Mouse (Mus musculus): ENCODE measurements around the gene Bfsp2. TPM values are rescaled to one million over a fixed set of nuclear protein-coding genes. Genes with fewer than 3 reads are reported as not detected.

Gene Bfsp2
- polyA plus RNA-seq (2017; shearing (Covaris generic)) = 0.63 TPM

GRCm38 (mm10) chr9:103480044-103480576 is at the start of gene Bfsp2:
Bfsp2 (minus strand) TSS chr9:103480420.

Other genes with a start within 250 kb of the Bfsp2 start
- 22.0 TPM for gene Trf, start 250.0 kb downstream of the Bfsp2 start, polyA plus RNA-seq (2017; shearing (Covaris generic))
- gene 1300017J02Rik, start 175.3 kb downstream of the Bfsp2 start, polyA plus RNA-seq (2017; shearing (Covaris generic)) = 1.1 TPM
- 17.7 TPM for gene Topbp1, start 175.2 kb downstream of the Bfsp2 start, polyA plus RNA-seq (2017; shearing (Covaris generic))
- gene Cdv3, start 114.6 kb downstream of the Bfsp2 start, polyA plus RNA-seq (2017; shearing (Covaris generic)) = 43.6 TPM

All from inflammation-experienced regulatory T-cells, adult 16 weeks (primary cell).